Mouse (Mus musculus): ENCODE measurements around the gene Tnf. TPM values are rescaled to one million over a fixed set of nuclear protein-coding genes. Genes with fewer than 3 reads are reported as not detected.

Gene Tnf
- polyA plus RNA-seq, 1 experiment from 2014 or later: 0.15 TPM

DNA sequence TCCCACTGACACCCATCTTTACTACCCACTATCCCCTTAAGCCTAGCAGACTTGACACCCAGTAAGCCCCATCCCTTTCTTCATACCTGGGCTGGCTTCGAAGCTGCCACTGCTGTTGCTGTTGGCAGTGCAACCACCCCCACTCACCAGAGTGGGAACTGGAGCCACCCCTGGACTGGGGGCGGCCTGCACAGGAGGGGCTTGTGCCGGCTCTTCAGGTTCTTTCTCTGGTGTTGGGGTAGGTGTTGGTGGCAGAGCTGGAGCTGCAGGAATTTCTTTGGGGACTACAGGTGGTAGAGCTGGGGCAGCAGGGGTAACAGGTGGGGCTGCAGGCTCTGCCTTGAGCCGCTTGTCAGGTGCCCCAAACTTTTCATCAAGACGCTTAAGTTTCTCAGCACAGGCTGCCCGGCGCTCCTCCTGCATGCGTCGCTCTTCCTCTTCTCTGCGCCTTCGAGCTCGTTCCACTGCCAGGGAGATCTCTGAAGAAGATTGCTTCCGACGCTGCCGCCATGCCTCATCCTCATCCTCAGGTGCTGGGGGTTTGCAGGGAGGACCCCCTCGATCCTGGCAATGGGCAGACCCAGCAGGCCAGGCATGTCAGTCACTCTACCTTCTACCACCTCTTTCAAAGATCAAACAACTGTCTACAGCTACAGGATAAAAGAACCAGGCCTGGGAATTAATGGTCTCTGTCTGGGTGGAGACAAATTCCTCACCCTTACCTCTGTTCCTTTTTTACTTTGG is 42.8 kb downstream of the Tnf start:
- 92% methylated on average over 16 of the region's 16 CpGs for WGBS
- ATAC-seq (ENCODE audit: low FRiP score, low TSS enrichment): no peak

DNA sequence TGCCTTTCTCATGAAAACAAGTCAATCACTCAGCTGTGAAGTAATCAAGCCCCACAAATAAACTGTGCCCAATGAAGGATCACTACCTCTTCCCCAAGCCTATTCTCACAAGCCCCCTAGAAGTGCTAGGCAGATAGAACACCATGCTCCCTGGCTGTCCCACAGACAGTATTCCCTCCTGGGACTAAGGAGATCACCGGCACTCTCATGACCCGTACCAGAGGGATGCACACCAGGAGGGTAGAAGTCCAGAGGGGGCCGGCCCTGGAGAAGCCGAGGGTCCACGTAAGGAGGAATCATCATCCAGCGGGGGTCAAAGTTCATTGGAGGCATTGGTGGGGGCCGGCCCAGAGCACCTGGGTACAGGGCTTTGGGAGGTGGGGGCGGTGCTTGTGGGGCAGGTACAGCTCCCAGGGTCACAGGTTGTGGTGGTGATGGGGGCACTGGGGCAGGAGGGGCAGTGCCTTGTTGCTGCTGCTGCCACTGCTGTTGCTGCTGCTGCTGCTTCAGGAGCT is 44.1 kb downstream of the Tnf start:
- Histone ChIP-seq H3K9ac (replicated peaks; ENCODE audit: low read length) (no peak overlapping the region), H3K4me1 (ENCODE audit: insufficient read depth, low read length) (peaks cover 12% of the 10 kb centered on the region), H3K4me2 (replicated peaks; ENCODE audit: low read depth, low read length) (no peak overlapping the region), H3K27me3 (ENCODE audit: insufficient read depth, low read length) (no peaks in the 10 kb centered on the region), H3K27ac (ENCODE audit: low read length) (no peak overlapping the region), H3K4me3 (ENCODE audit: low read length) (no peak overlapping the region), H3K36me3 (ENCODE audit: insufficient read depth, low read length) (peaks cover 98% of the 10 kb centered on the region), H3K9me3 (ENCODE audit: low read length) (no peaks in the 10 kb centered on the region)
- WGBS: 94% methylated on average over 8 of the region's 8 CpGs
- ATAC-seq (ENCODE audit: low FRiP score, low TSS enrichment): no peak

More for the DNA sequence above, 42.8 kb downstream of the Tnf start:
- Histone ChIP-seq H3K27ac (ENCODE audit: low read length) (no peak overlapping the region), H3K27me3 (ENCODE audit: insufficient read depth, low read length) (no peaks in the 10 kb centered on the region), H3K9ac (replicated peaks; ENCODE audit: low read length) (no peak overlapping the region), H3K36me3 (ENCODE audit: insufficient read depth, low read length) (peaks cover 84% of the 10 kb centered on the region), H3K9me3 (ENCODE audit: low read length) (no peaks in the 10 kb centered on the region), H3K4me3 (ENCODE audit: low read length) (no peak overlapping the region), H3K4me2 (replicated peaks; ENCODE audit: low read depth, low read length) (no peak overlapping the region), H3K4me1 (ENCODE audit: insufficient read depth, low read length) (peaks cover 21% of the 10 kb centered on the region)

DNA sequence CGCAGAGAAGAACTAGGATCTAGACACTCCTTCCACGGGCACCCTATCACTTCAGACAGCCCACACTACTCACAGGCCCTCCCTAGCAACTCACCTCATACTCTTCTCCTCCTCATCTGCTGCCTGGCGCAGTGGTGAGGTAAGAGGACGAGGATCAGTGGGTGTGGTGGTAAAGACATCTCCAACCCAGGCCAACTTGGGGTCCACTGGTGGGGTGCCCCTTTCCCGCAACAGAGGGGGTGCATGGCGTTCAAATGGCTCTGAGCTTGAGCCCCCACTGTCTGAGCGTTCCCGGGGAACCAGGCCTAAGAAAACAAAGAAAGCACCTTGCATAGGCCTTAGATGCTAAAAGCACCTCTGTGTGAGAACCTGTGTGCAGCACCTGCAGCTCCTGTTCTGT is 44.6 kb downstream of the Tnf start:
- Histone ChIP-seq H3K4me3 (ENCODE audit: low read length) (no peak overlapping the region), H3K27ac (ENCODE audit: low read length) (no peak overlapping the region), H3K4me1 (ENCODE audit: insufficient read depth, low read length) (peaks cover 8% of the 10 kb centered on the region), H3K36me3 (ENCODE audit: insufficient read depth, low read length) (peaks cover 99% of the 10 kb centered on the region), H3K9ac (replicated peaks; ENCODE audit: low read length) (no peak overlapping the region), H3K27me3 (ENCODE audit: insufficient read depth, low read length) (no peaks in the 10 kb centered on the region), H3K9me3 (ENCODE audit: low read length) (no peaks in the 10 kb centered on the region), H3K4me2 (replicated peaks; ENCODE audit: low read depth, low read length) (no peak overlapping the region)
- WGBS: 86% methylated on average over 8 of the region's 8 CpGs
- ATAC-seq (ENCODE audit: low FRiP score, low TSS enrichment): no peak

GRCm38 (mm10) chr17:35156461-35157200 is 45.2 kb downstream of the Tnf start:
- no peak for ATAC-seq (ENCODE audit: low FRiP score, low TSS enrichment)
- Histone ChIP-seq H3K9ac (replicated peaks; ENCODE audit: low read length) (no peak overlapping the region), H3K4me1 (ENCODE audit: insufficient read depth, low read length) (peaks cover 1% of the 10 kb centered on the region; the same call in 1 of the 2 replicates), H3K27ac (ENCODE audit: low read length) (no peak overlapping the region), H3K9me3 (ENCODE audit: low read length) (no peaks in the 10 kb centered on the region), H3K36me3 (ENCODE audit: insufficient read depth, low read length) (peaks cover 100% of the 10 kb centered on the region), H3K4me3 (ENCODE audit: low read length) (no peak overlapping the region), H3K4me2 (replicated peaks; ENCODE audit: low read depth, low read length) (no peak overlapping the region), H3K27me3 (ENCODE audit: insufficient read depth, low read length) (no peaks in the 10 kb centered on the region)
- 89% methylated on average over 33 of the region's 33 CpGs for WGBS

GRCm38 (mm10) chr17:35155451-35155850 is 46.4 kb downstream of the Tnf start:
- no peak for ATAC-seq (ENCODE audit: low FRiP score, low TSS enrichment)
- no peak overlapping the region for H3K4me3 ChIP-seq (ENCODE audit: low read length)
- no peaks in the 10 kb centered on the region for H3K4me1 ChIP-seq (ENCODE audit: insufficient read depth, low read length)
- WGBS: 84% methylated on average over 12 of the region's 12 CpGs
- H3K27me3 ChIP-seq (ENCODE audit: insufficient read depth, low read length): no peaks in the 10 kb centered on the region
- no peak overlapping the region for H3K9ac ChIP-seq (replicated peaks; ENCODE audit: low read length)
- no peak overlapping the region for H3K4me2 ChIP-seq (replicated peaks; ENCODE audit: low read depth, low read length)
- no peak overlapping the region for H3K27ac ChIP-seq (ENCODE audit: low read length)
- H3K36me3 ChIP-seq (ENCODE audit: insufficient read depth, low read length): peaks cover 97% of the 10 kb centered on the region
- no peaks in the 10 kb centered on the region for H3K9me3 ChIP-seq (ENCODE audit: low read length)

- no peaks in the 10 kb centered on the region for H3K9me3 ChIP-seq (ENCODE audit: low read length)
- 88% methylated on average over 7 of the region's 7 CpGs for WGBS
Measured at GRCm38 (mm10) chr17:35154616-35155015, 47.2 kb downstream of the Tnf start.

DNA sequence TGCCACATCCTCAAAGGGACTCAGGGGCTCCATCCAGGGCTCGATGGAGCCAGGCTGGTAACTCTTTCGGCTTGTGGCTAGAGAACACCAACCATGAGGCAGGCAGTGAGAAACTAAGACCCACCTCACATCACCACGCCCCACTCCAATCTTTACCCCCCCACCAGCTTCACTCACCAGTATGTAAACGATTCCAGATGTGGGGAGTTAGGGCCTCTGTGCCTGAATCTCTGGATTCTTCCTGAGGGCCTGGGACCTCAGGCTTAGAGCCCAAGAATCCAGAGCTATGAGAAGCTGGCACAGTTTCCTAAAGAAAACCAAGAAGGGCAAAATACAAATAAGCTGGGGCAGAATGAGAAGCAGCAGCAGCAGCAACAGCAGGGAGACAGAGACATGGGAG is 47.9 kb downstream of the Tnf start:
- Histone ChIP-seq H3K36me3 (ENCODE audit: insufficient read depth, low read length) (peaks cover 96% of the 10 kb centered on the region), H3K27ac (ENCODE audit: low read length) (no peak overlapping the region), H3K9me3 (ENCODE audit: low read length) (no peaks in the 10 kb centered on the region), H3K4me3 (ENCODE audit: low read length) (no peak overlapping the region), H3K27me3 (ENCODE audit: insufficient read depth, low read length) (no peaks in the 10 kb centered on the region), H3K4me1 (ENCODE audit: insufficient read depth, low read length) (no peaks in the 10 kb centered on the region), H3K9ac (replicated peaks; ENCODE audit: low read length) (no peak overlapping the region), H3K4me2 (replicated peaks; ENCODE audit: low read depth, low read length) (no peak overlapping the region)
- no peak for ATAC-seq (ENCODE audit: low FRiP score, low TSS enrichment)
- WGBS: 88% methylated on average over 4 of the region's 4 CpGs

More at GRCm38 (mm10) chr17:35154616-35155015, 47.2 kb downstream of the Tnf start:
- H3K27ac ChIP-seq (ENCODE audit: low read length): no peak overlapping the region
- ATAC-seq (ENCODE audit: low FRiP score, low TSS enrichment): no peak
- H3K4me3 ChIP-seq (ENCODE audit: low read length): no peak overlapping the region
- no peak overlapping the region for H3K4me2 ChIP-seq (replicated peaks; ENCODE audit: low read depth, low read length)
- no peak overlapping the region for H3K9ac ChIP-seq (replicated peaks; ENCODE audit: low read length)
- no peaks in the 10 kb centered on the region for H3K27me3 ChIP-seq (ENCODE audit: insufficient read depth, low read length)
- H3K4me1 ChIP-seq (ENCODE audit: insufficient read depth, low read length): no peaks in the 10 kb centered on the region
- peaks cover 97% of the 10 kb centered on the region for H3K36me3 ChIP-seq (ENCODE audit: insufficient read depth, low read length)

DNA sequence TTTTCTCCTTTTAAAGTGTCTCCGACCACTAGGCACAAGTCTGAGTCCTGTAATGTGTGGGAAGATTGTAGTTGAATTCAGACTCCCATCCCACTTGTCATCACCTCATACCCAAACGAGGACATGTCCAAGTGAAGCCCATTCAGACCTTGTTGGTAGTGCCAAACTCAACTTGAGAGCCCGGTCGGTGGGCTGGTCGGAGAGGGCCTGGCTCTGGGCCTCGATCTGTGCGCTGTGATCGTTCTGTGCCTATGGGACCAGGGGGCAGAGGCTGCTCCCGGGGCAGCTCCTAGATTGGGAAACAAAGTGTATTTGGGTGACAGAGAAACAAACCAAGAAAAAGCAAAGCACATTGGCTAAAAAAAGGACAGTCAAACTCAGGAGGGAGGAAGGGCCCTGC is 48.7 kb downstream of the Tnf start:
- Histone ChIP-seq H3K4me1 (ENCODE audit: insufficient read depth, low read length) (no peaks in the 10 kb centered on the region), H3K27ac (ENCODE audit: low read length) (no peak overlapping the region), H3K9ac (replicated peaks; ENCODE audit: low read length) (no peak overlapping the region), H3K36me3 (ENCODE audit: insufficient read depth, low read length) (peaks cover 95% of the 10 kb centered on the region), H3K9me3 (ENCODE audit: low read length) (no peaks in the 10 kb centered on the region), H3K4me2 (replicated peaks; ENCODE audit: low read depth, low read length) (no peak overlapping the region), H3K4me3 (ENCODE audit: low read length) (no peak overlapping the region), H3K27me3 (ENCODE audit: insufficient read depth, low read length) (no peaks in the 10 kb centered on the region)
- WGBS: 89% methylated on average over 9 of the region's 9 CpGs
- ATAC-seq (ENCODE audit: low FRiP score, low TSS enrichment): no peak

GRCm38 (mm10) chr17:35152121-35152520 is 49.7 kb downstream of the Tnf start:
- no peak overlapping the region for H3K4me3 ChIP-seq (ENCODE audit: low read length)
- no peak for ATAC-seq (ENCODE audit: low FRiP score, low TSS enrichment)
- no peak overlapping the region for H3K27ac ChIP-seq (ENCODE audit: low read length)
- H3K4me2 ChIP-seq (replicated peaks; ENCODE audit: low read depth, low read length): no peak overlapping the region
- H3K27me3 ChIP-seq (ENCODE audit: insufficient read depth, low read length): no peaks in the 10 kb centered on the region
- H3K36me3 ChIP-seq (ENCODE audit: insufficient read depth, low read length): peaks cover 92% of the 10 kb centered on the region
- WGBS: 90% methylated on average over 4 of the region's 4 CpGs
- no peaks in the 10 kb centered on the region for H3K4me1 ChIP-seq (ENCODE audit: insufficient read depth, low read length)
- no peak overlapping the region for H3K9ac ChIP-seq (replicated peaks; ENCODE audit: low read length)
- H3K9me3 ChIP-seq (ENCODE audit: low read length): no peaks in the 10 kb centered on the region
